Mouse (Mus musculus): ENCODE data around the gene Ankrd13c. TPM values are rescaled to one million over a fixed set of nuclear protein-coding genes. Genes with fewer than 3 reads are reported as not detected.

Ankrd13c gene
- 1 to 10 TPM; 1.4 to 7.5 TPM for polyA plus RNA-seq (2012; fragmentation: generic; extraction: Trizol)

GRCm38 (mm10) chr3:157946843-157947358 is at the start of gene Ankrd13c:
TSS of gene Ankrd13c (plus strand) at chr3:157947239.

GRCm38 (mm10) chr3:157924692-157925328 is 22.2 kb upstream of the Ankrd13c start, which contains the start of gene Cth:
TSS of gene Cth (minus strand) at chr3:157925077.

GRCm38 (mm10) chr3:158036329-158036988 is 89.4 kb downstream of the Ankrd13c start, which contains the start of the genes Srsf11 and Lrrc40:
TSS of gene Srsf11 (minus strand) at chr3:158036639.
TSS of gene Lrrc40 (plus strand) at chr3:158036662.

Other genes with a start within 250 kb of the Ankrd13c start
- gene Cth, start 22.2 kb upstream of the Ankrd13c start, polyA plus RNA-seq (2012; fragmentation: generic; extraction: Trizol), result 1 to 10 TPM in 1 of 2 experiments, under 1 TPM in 1; 0.50 to 3.6 TPM
- gene Srsf11, start 89.4 kb downstream of the Ankrd13c start, polyA plus RNA-seq (2012; fragmentation: generic; extraction: Trizol), result 10 to 100 TPM; 17.2 to 51.2 TPM
- 1 to 10 TPM; 1.4 to 7.0 TPM for gene Lrrc40, start 89.4 kb downstream of the Ankrd13c start, polyA plus RNA-seq (2012; fragmentation: generic; extraction: Trizol)